Mouse (Mus musculus) lung, adult 18-20 months (tissue): ENCODE measurements at regions not wholly inside any gene's neighbourhood (a gene's known extent, or its start where the extent isn't known, plus 50 kb on each side); places are given as distances from the start of the nearest gene placed in this dataset.

ENCODE experiments used
- DNase-seq, 2 experiments: peaks; one replicate each; pipeline ENCODE4 v3.0.0; 2022; ENCODE audit warnings: mixed read lengths in 2 of 2

DNA sequence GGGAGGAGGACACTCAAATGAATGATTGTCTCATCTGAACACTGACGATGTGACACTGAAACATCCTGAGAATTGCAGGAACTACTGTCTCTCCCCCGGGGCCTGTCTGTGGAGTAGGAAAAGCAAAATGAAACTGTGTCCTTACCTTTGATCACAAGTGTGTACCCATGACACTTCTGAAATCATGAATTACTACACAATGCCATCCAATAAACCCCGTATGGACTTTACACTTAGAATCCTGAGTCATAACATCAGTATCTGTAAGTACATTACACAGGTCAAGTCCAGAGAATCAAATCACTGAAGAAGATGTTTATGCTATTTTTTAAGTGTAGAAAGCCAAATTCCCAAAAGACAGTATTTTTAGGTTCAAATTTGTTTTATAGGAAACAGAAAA is 585.1 kb upstream of the N6amt1 start:
- no peak for DNase-seq

DNA sequence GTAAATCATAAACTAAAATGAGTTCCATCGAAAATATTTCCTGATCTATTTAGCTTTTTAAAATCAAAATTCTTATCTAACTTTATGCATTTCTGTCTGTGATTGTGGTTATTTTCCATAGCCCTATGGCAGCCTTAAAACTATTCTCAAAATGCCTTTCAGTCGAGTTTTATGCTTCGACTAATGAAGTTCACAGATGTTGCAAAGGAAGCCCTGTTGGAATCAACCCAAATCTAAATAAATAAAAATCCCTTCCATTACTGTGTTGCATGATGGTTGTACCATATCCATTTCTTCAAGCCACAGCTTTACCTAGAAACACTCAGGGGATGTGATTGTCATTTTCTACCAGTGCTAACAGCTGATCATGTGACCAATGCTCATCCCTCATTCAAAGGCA is 585.6 kb upstream of the N6amt1 start:
- DNase-seq = no peak

DNA sequence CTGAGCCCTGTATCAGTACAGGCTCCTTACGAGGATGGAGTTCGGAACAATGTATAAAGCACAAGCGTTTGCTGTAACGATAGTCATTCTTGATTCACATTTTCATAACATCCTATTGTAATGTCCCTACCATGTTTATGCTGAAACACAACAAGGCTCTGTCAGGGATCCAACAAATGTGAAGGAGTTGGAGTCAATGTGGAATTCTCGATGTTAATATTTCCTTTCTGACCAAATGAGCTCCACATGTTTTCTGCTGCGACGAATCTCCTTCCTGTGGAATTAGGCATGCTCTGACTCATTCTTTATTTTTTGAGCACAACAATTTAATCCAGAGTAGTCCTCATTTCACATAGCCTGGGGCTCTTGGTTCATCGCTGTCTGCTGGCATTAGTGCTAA is 588.0 kb upstream of the N6amt1 start:
- no peak for DNase-seq

DNA sequence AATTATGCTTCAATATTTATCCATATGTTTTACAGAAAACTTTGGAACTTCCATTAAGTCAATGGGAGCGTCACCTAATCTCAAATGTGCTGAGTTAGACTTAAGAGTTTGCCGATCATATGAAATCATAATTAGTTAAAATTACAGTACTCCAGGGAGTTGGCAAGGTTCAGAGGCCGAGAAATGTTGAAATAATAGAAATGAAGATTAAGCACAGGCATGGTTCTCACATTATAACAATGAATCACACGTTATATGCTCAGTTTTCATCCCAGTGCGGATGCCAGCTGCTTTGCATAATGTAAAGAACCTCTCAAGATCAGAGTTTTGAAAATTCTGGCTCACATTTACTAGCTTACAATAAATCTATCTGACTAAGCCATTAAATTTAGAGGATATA is 612.7 kb upstream of the N6amt1 start:
- no peak for DNase-seq

DNA sequence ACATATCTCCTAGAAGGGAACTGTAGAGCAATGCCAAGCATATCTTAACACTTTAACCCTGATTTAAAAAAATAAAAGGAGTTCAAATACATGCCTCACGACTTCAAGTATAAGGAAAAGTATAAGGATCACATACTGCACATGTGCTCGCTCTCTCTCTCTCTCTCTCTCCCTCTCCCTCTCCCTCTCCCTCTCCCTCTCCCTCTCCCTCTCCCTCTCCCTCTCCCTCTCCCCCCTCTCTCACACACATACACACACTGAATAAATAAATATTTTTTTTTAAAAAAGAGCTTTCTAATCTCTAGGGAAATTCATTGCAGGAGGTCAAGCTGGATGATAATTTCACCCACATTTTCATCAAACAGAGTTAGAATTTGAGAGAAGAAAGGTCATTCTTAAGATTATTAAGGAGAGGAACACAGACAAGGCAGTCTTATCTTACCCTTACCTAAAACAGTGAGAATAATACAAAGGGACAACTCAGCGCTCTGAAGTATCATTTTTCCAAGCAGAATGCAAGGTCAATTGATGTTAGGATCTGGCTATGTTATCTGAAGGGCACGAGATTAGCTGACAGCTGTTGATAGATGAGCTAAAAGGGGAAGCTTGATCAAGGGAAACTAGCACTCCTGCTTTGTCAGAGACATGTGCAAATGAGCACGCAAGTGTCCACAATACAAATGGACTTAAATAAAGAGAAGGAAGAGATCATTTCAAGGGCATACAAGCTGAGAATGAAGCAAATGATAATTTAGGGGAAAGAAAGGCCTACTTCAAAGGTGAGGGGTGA is 634.8 kb upstream of the N6amt1 start:
- DNase-seq = no peak

DNA sequence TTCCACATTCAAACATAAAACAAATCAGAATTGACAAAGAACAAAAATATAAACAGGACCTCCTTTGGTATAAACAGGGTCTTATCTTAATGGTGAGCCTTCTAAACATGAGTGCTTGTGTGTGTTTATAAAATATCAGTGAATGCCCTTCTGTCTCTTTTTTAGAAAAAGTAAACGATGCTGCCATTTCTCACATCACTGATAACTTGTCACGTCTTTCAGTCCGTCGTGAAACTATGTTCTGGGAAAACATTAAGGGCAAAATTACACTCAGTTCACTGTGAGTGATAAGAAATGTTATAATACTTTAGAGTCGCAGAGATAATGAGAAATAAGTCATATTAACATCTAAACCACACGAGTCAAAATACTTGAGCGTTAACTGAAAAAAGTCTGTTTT is 635.6 kb upstream of the N6amt1 start:
- DNase-seq = no peak

DNA sequence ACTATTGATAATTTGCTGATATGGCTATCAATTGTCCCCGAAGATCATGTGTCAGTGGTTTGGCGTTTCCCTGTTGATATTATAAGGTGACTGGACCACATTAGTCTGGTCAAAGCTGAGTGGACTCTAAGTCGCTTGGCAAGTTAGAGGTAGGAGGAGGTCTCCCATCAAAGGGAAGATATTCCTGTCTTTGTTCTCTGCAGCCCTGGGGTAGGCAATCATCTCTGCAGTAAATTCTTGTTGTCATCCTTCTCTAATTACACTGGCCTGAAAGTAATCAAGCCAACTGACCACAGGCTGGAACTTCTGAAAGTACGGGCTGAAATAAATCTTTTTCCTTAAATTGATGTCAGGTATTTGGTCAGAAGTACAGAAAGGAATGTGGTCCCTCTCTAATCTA is 652.3 kb upstream of the N6amt1 start:
- no peak for DNase-seq

DNA sequence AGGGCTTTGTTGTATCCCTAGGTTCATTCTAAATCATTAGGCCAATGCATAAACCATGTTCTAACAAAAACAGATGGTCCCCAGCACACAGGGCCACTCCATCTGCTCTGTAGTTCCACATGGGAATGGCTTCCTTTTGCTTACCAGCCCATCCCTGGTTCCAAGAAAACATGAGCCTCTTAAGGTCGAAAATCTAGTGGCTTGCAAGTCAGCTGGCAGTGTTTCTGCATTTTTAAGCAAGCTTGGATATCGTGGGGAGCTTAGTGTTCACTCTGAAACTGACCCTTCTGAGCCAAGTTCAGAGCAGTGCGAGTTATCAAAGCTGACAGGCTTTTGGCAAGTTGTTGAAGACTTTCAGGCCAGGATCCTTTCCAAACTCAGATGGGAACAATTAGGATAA is 659.5 kb upstream of the N6amt1 start:
- DNase-seq = peak; percentile 44 to 52

DNA sequence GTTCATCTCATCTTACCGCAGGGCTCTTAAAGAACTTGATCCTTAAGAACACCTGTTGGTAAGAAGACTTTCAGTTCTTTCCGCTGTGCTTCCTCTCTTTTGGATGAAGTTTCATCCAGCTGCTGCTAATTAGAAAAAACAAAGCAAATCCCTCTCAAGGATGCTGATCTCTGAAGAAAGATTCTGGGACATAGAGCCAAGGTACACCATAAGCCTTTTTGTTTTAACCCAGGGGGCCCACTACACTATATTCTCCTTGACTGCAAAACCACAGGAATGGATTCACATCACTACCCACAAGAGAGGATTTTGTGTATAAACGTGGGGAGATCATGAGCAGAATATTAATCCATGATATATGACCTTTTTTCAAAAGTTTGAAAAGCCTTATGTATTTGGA is 694.8 kb upstream of the N6amt1 start:
- DNase-seq = no peak

DNA sequence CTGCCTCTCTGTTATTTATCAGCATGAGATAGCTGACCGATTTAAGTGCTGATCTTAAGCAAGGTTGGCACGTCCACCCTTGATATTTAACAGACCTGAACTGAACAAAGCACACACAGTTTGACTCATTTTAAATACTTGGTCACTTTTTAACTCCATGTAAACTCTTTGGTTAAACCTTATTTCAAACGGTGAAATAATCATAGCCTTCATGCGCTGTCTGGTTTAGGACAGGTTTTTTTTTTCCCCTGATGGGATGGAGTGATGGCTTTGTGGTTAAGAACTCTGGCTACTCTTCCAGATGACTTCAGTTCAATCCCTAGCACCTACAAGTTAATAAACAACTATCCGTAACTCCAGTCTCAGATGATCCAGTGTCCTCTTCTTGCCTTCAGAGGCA is 706.7 kb upstream of the N6amt1 start:
- no peak for DNase-seq

DNA sequence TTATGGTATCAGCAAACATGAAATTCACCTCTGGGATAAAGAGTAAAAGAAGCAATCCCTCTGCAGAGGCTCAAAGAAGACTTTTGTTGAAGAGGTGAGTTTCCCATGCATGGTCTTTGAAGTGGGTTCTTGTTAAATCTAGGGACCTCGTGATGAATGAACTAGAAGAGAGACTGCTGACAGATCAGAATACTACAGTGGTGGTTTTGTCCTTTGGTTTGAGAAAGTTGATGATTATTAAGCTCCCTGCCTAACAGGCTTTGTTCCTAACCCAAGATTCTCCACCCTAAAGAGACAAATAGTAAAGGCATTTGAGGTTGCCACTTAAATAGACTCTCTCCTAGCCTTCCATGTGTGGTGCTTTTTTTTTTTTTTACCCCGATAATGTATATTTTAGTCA is 707.2 kb upstream of the N6amt1 start:
- DNase-seq = no peak

DNA sequence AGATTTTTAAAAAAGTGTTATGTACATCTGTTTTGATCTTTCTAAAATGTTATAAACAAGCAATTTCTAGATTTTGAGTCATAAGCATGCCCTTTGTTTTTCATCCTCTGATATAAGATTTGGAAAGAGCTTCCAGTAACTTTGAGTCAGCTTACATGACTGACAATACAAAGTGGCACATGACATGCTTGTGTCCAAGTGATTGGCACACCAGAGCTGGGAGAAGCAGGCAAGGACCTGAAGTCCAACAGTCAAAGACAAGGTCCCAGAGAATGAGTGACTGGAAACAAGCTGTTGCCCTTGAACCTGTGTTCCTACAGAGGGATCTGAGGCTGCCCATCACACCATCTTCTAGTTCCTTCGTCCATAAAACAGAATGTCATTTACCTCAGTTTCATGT is 708.5 kb upstream of the N6amt1 start:
- DNase-seq = peak in 1 of 2 experiments; percentile 4

DNA sequence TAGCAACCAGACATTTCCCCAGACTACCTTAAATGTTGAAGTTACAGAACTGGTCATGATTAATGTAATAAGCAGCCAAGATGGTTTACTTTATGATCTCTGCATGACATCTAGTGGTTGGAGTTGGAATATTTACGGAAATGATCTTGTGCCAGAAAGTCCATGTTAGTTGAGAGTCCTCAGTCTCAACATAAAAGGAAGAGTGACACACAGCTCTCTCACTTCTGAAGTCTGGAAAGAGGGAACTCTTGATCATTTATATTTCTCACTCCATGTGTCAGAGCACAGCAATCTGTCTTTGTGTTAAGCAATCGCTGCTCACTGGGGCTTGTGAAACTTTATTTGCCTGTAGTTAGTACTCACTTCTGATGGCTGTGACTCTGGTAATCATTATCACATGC is 709.1 kb upstream of the N6amt1 start:
- peak; percentile 3 to 53 for DNase-seq

DNA sequence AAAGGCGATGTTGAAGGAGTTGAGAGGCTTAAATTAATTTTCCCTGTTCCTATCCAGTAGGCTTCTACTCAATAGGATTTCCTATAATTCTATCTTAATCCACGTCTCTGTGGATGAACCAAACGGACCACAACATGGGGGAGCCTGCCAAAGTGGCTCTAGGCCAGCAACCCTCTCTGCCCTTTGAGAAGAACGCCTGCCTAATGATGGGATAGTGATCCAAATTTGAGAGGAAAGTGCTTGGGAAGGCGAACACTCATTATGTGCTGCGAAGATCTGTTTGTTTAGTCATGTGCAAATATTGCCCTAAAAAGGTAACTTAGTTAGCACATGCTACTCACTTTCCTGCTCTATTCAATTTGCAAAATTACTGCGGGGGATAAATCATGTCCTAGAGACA is 702.5 kb upstream of the Adamts5 start:
- peak; percentile 4 to 5 for DNase-seq

DNA sequence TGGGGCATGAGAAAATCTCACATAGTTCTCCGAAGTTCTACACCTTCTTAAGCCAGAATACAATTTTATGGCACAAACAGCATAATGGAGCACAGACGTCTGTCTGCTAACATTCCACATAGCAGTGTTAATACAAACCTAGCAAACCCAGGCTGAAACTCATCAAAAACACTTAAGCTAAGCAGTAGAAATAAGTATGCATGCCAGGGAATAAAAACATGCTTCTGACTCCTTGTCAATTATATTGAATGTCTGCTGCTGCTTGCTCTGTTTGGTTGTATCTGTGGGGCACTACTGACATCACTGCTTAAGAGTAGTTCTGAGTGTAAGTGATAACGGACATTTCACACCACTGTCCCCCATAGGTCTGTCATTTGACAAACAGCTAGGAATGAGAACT is 693.4 kb upstream of the Adamts5 start:
- no peak for DNase-seq

DNA sequence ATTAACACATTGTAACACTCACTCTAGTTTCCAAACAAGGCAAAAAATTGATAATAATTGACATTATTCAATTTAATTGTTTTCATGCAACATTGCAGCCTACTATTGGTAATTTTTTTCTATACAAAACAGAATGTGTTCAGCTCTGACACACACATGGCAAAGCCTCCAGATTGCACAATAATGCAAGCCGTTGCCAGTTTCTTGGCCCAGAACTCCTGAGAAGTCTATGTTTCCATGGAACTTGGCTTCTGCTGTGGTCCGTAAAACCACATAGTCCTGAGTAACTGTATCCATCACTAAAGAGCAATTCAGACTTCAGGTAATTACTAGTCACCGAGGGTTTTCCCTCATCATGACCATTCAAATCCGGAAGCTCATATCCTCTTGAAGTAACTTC is 684.4 kb upstream of the Adamts5 start:
- peak; percentile 40 to 48 for DNase-seq

DNA sequence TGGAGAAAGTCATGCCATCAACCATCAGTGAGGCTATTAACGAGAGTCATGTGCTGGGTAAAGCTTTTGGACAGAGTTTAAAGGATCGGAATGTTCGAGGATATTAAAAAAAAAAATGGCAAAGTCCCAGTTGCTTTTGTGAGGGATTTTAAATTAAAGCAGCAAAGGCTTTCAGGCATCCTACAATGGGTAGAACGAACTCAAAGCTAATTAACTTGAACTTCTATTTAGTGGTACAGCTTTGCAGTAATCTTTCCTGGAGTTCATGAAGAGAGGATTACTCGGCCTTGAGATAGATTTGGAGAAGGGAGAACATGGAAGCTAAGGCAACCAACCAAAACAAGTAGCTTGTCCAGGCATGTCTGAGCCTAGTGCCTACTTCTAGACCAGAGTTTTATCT is 676.7 kb upstream of the Adamts5 start:
- no peak for DNase-seq

DNA sequence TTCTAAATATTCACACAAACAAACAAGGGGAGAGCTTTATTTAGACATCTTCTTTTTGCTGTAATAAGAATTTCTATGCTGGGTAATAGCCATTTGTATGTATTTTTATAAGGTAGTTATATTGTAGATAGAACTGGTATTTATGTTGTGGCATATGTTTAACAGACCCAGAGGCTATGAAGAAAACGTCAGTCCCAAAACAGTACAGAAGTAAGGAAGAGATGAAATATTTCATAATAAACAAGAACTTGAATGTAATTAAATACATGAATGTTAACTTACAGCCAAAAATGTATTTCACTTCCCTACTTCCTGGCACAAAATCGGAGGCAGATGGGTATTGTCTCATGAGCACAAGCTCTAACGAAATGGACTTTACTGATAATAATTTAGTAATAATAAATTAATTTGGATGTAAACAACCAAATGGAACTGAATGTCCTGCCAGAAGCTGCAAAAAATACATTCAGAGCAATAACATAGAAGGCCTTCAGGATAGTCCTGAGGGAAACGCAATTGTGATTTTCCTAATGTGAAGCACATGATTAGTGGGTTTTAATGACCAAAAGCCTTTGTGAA is 645.9 kb upstream of the Adamts5 start:
- DNase-seq = no peak

DNA sequence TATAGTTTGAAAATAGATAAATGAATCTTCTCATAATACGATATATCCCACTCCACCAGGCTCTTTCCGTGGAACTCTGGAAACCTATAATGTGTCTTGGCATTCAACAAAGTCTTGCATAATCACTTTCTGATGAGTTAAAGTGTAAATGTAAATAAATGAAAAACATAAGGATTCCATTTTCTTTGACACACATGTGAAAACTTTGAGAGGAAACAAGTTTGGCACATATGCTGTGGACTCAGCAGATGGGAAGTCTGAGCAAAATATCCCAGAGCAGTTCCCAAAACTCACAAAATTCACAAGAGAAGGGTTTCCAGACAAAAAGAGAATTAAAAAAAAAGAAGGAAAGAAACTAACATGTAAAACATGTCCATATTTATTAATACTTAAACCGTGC is 645.3 kb upstream of the Adamts5 start:
- DNase-seq = no peak

DNA sequence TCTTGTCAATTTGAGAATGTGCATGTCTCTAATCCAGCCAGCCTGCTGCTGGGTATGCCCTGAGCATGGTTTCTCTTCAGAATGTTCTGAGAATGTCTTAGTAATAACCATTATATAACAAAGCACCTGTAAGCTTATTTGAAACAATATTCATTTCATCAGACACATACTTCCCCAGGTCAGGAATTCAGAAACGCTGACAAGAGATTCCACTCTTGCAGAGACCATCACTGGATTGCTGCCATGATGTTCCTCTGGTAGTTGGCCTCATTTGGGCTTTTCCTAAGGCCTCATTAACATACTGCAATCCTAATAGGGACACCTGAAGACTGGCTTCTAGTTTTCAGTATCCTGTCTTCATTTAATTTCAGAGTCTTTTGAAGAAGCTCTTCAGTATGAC is 642.5 kb upstream of the Adamts5 start:
- DNase-seq = no peak

DNA sequence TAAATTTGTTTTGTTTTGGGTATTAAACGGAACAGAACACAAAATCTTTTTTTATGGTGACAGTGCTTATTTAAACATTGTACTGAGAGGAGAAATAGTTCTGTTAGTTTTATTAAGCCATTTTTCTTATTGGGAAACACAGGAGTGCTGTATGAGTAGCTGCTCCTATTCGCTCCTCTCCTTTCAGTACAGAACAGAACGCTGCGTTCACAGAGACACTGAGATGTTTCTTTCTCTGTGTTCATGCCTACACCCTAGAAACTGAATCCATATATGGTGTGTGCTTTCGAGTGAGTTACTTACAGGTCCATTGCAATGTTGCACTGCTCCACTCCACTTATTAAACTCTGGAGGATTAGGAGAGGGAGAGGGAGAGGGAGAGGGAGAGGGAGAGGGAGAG is 634.9 kb upstream of the Adamts5 start:
- DNase-seq = no peak

DNA sequence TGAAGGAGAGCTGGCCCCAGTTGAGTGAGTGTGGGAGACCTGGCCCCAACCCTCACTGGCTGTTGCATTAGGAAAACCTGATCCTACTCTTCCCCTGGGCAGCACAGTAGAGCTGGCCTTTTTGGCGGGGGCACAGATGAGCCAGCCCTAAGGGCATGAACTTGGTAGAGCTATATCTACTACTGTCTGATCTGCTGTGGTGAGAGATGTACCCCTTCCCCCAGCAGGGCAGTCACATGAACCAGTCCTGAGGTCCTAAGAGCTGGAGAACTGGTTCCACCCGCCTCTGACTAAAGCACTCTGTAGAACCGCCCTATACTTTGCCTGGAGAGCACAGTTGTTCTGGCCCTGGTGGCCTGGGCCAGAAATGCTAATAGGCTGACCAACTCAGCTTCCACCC is 622.5 kb upstream of the Adamts5 start:
- no peak for DNase-seq

DNA sequence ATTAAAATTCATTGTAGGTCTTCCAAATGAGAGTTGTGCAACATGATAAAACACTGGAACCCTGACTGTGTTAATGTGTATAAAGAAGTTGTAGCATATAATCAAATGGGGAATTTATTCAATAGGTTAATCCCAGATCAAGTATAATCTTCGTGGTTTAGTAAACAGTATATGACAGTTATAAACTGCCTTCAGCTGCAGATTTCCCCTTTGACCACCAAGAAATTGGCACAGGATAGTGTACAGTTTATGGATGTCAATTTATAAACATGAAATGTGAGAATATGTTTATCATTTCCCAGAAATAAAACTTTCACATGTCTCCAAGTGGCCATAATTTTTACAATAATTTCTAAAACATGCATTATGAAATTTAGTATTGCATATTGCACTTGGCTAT is 615.3 kb upstream of the Adamts5 start:
- no peak for DNase-seq

DNA sequence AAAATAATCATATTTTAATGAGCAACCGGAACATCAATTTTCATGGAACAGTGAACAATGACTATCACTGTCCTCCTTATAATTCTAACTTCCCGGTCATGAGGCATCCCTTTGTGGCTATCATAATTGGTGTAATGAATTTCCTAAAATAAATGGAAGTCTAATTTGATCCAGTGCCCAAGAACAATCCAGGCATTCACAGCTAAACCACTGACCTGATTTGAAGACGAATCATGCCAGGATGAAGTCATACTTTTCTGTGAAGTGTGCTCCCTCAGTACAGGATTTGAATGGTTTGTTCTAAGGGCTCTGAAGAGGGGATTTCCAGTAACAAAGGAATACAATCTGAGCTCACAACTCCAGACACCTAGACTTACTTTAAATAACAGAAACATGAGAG is 614.5 kb upstream of the Adamts5 start:
- DNase-seq = no peak
